Mouse (Mus musculus) heart, postnatal 0 days (tissue): ENCODE results near the gene Tarbp2. TPM values are rescaled to one million over a fixed set of nuclear protein-coding genes. Genes with fewer than 3 reads are reported as not detected.

Experiments
- ATAC-seq: fragments of 200-750 bp; cut with Nextera tagmentation; 2 replicates; pipeline ENCODE4 v1.8.0; 2017; ENCODE audit warnings: low read depth, moderate number of reproducible peaks, moderate library complexity; ENCODE audit not compliant: insufficient read depth
- DNase-seq: peaks from one replicate; pipeline ENCODE4 v3.0.0-alpha.2; 2016; ENCODE audit warnings: low spot score
- H3K27ac ChIP-seq: fragments of 300-500 bp; sonication (generic); 2 replicates; pipeline ENCODE4 v1.5.1; 2014; ENCODE audit warnings: low read depth, mild to moderate bottlenecking
- H3K27me3 ChIP-seq: fragments of 300-500 bp; sonication (generic); 2 replicates; pipeline ENCODE4 v1.6.1; 2014; ENCODE audit warnings: low read length, mixed read lengths; ENCODE audit not compliant: control insufficient read depth, insufficient read depth
- H3K36me3 ChIP-seq: fragments of 300-500 bp; sonication (generic); replicated peaks from 2 replicates; pipeline ENCODE4 v1.6.1; 2014; ENCODE audit warnings: low read length, mixed read lengths; ENCODE audit not compliant: control insufficient read depth, insufficient read depth
- H3K4me1 ChIP-seq: fragments of 300-500 bp; sonication (generic); 2 replicates; pipeline ENCODE4 v1.6.1; 2014; ENCODE audit warnings: antibody characterized with exemption; ENCODE audit not compliant: control insufficient read depth, insufficient read depth
- H3K4me2 ChIP-seq: fragments of 300-500 bp; sonication (generic); 2 replicates; pipeline ENCODE4 v1.6.1; 2014; ENCODE audit warnings: low read depth, mild to moderate bottlenecking, low read length, moderate library complexity
- H3K4me3 ChIP-seq: fragments of 300-500 bp; sonication (generic); 2 replicates; pipeline ENCODE4 v1.5.1; 2014; ENCODE audit warnings: low read depth, low read length
- H3K9ac ChIP-seq: fragments of 300-500 bp; sonication (generic); replicated peaks from 2 replicates; pipeline ENCODE4 v1.6.1; 2014; ENCODE audit warnings: low read depth, low read length, mixed read lengths
- H3K9me3 ChIP-seq: fragments of 300-500 bp; sonication (generic); replicated peaks from 2 replicates; pipeline ENCODE4 v1.6.1; 2016; ENCODE audit warnings: low read length; ENCODE audit not compliant: control insufficient read depth
- CTCF ChIP-seq: IDR thresholded peaks from 2 replicates; pipeline ENCODE4 v1.5.1; 2016; ENCODE audit warnings: antibody characterized with exemption, control low read depth, low read depth
- EP300 ChIP-seq: IDR thresholded peaks from 2 replicates; pipeline ENCODE4 v1.6.1; 2016; ENCODE audit warnings: antibody characterized with exemption, low read depth
- WGBS: fragments of 180-500 bp; shearing (Covaris S2); extraction: QIAGEN DNeasy Blood & Tissue Kit; methylation state at CpG from one replicate; pipeline ENCODE4 v1.1.7; 2014; 5-methylcytosine and 5-hydroxymethylcytosine counted together
- polyA plus RNA-seq: library from polyadenylated mRNA; unstranded; fragments of >200 nt; fragmentation: Nextera tagmentation; extraction: Ambion mirVana; gene quantifications from 2 replicates; pipeline ENCODE4 v1.2.1, GENCODE M21; 2015
- total RNA-seq: library from RNA; depleted of rRNA; stranded (reverse); fragments of >200 nt; gene quantifications from 2 replicates; pipeline ENCODE4 v1.2.3, GENCODE M21; 2014; ENCODE audit warnings: low replicate concordance

Tarbp2 gene
- total and polyA plus RNA-seq, 2 experiments from 2014 or later, result 68.5 to 73.7 TPM

DNA sequence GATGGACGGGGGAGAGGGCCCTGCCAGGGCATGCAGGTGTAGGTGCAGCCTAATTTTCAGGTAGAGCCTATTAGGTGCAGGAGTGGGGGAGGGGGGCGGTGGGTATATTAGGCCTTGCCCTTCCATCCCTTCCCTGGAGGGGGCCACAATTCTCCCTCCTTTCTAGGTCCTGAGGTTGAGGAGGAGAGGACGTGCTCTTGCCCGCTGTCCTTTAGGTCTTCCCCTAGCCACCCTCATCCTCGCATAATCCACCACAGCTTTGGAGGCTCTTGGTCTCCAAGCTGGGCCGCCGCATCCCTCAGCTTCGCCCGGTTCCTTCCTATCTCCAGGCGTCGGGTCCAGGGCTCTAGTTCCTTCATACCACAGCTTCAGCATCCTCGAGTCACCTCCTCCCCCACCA lies 1.7 kb upstream of the Tarbp2 start:
- ATAC-seq, result no peak
- Histone ChIP-seq H3K4me1 (peaks cover 23% of the 10 kb centered on the region), H3K36me3 (peaks cover 3% of the 10 kb centered on the region; the same call in 1 of the 2 replicates), H3K4me3 (peak overlapping the region; percentile 61), H3K27me3 (no peaks in the 10 kb centered on the region), H3K27ac (peak overlapping the region; percentile 99), H3K9ac (peak overlapping the region; percentile 58), H3K9me3 (no peaks in the 10 kb centered on the region), H3K4me2 (peak overlapping the region; percentile 93)
- 5% methylated on average over 12 of the region's 12 CpGs for WGBS
- no peak for DNase-seq
- TF ChIP-seq EP300 (no peak), CTCF (no peak)

- peak within 1 kb of the TSS; percentile 58 for H3K9ac ChIP-seq
- H3K9me3 ChIP-seq, result no peaks in the 10 kb centered on the region
- TF ChIP-seq CTCF (no peak), EP300 (no peak)
- peak within 1 kb of the TSS; percentile 61 for H3K4me3 ChIP-seq
- WGBS, result under 1% methylated on average over 43 of the region's 43 CpGs
- DNase-seq, result peak; percentile 77
- peaks cover 23% of the 10 kb centered on the region for H3K4me1 ChIP-seq
- H3K27me3 ChIP-seq, result no peaks in the 10 kb centered on the region
- H3K36me3 ChIP-seq, result peaks cover 9% of the 10 kb centered on the region
- peak within 1 kb of the TSS; percentile 93 for H3K4me2 ChIP-seq
- no peak for ATAC-seq
- peak within 1 kb of the TSS; percentile 99 for H3K27ac ChIP-seq
These were observed 1.1 kb upstream of the Tarbp2 start, which contains the start of gene Map3k12 for GRCm38 (mm10) chr15:102516728-102517404. Gene Map3k12 (minus strand): TSS chr15:102517064.

DNA sequence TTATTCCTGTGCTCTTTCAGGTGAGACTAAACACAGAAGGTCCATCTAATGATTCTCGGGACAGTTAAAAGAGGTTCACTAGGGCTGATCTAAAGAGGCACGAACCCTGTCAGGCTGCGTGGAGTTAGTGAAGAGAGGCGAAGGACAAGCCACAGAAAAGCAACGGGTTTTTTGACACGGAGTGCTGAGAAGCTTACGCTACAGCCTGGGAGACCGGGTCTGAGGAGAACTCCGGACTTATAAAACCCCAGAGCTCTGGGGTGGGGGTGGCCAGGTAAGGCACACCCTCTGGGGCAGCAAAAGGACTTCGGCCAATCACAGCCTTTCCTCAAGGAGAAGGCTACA lies 389 bp upstream of the Tarbp2 start:
- DNase-seq (no peak), ATAC-seq (no peak)
- Histone ChIP-seq H3K4me2 (peak overlapping the region; percentile 93), H3K4me3 (peak overlapping the region; percentile 61), H3K27me3 (no peaks in the 10 kb centered on the region), H3K27ac (peak overlapping the region; percentile 99), H3K4me1 (peaks cover 23% of the 10 kb centered on the region), H3K9ac (peak overlapping the region; percentile 58), H3K36me3 (peaks cover 16% of the 10 kb centered on the region), H3K9me3 (no peaks in the 10 kb centered on the region)
- TF ChIP-seq CTCF (no peak), EP300 (no peak)
- WGBS, result 0% methylated on average over 10 of the region's 10 CpGs

GRCm38 (mm10) chr15:102518859-102519201 lies 838 bp downstream of the Tarbp2 start:
- Histone ChIP-seq H3K36me3 (peaks cover 21% of the 10 kb centered on the region), H3K4me1 (peaks cover 23% of the 10 kb centered on the region), H3K27ac (peak overlapping the region; percentile 99), H3K9ac (peak overlapping the region; percentile 79), H3K4me3 (peak overlapping the region; percentile 61), H3K9me3 (no peaks in the 10 kb centered on the region), H3K27me3 (no peaks in the 10 kb centered on the region), H3K4me2 (peak overlapping the region; percentile 93)
- DNase-seq (no peak), ATAC-seq (no peak)
- TF ChIP-seq EP300 (no peak), CTCF (no peak)
- WGBS, result 9% methylated on average over 9 of the region's 9 CpGs

GRCm38 (mm10) chr15:102519211-102520141 lies 1.5 kb downstream of the Tarbp2 start:
- Histone ChIP-seq H3K36me3 (peaks cover 26% of the 10 kb centered on the region), H3K27me3 (no peaks in the 10 kb centered on the region), H3K27ac (peak overlapping the region; percentile 99), H3K4me1 (peaks cover 23% of the 10 kb centered on the region), H3K9ac (peak overlapping the region; percentile 79), H3K4me2 (peak overlapping the region; percentile 93), H3K9me3 (no peaks in the 10 kb centered on the region), H3K4me3 (peak overlapping the region; percentile 61)
- ATAC-seq, result no peak
- TF ChIP-seq CTCF (no peak), EP300 (no peak)
- DNase-seq, result no peak
- 50% methylated on average over 16 of the region's 17 CpGs for WGBS
